ENCODE assay signal across 8 mouse cellular contexts in genomic region chr5:4755326-4755725, GRCm38 (mm10). TPM values are rescaled to one million over a fixed set of nuclear protein-coding genes. Genes with fewer than 3 reads are reported as not detected.
DNase-seq lines count a peak whose midpoint lies in the region; ATAC-seq lines count a peak whose summit lies in the region.

No protein-coding gene starts in this region.

- H3K27ac ChIP-seq in neural tube, embryonic 11.5 days (ENCODE audit: low read depth, low read length): no peak overlapping the region
- H3K27ac ChIP-seq in limb, embryonic 15.5 days: no peak overlapping the region
- peak overlapping the region; percentile 25; the same call in 1 of the 2 replicates for H3K27ac ChIP-seq in stomach, embryonic 16.5 days (ENCODE audit: low read length)

- H3K27me3 ChIP-seq in neural tube, embryonic 11.5 days (ENCODE audit: control insufficient read depth, insufficient read depth, low read length): peaks cover 12% of the 10 kb centered on the region; the same call in 1 of the 2 replicates
- H3K27me3 ChIP-seq in limb, embryonic 15.5 days: no peaks in the 10 kb centered on the region
- H3K27me3 ChIP-seq in stomach, embryonic 16.5 days (ENCODE audit: control insufficient read depth, insufficient read depth, low read length): no peaks in the 10 kb centered on the region

- peak overlapping the region; percentile 90; the same call in 1 of the 2 replicates for H3K9ac ChIP-seq in neural tube, embryonic 11.5 days (ENCODE audit: low read length)
- peak overlapping the region; percentile 38; the same call in 1 of the 2 replicates for H3K9ac ChIP-seq in limb, embryonic 15.5 days
- H3K9ac ChIP-seq in stomach, embryonic 16.5 days (ENCODE audit: low read length): peak overlapping the region; percentile 96

- peaks cover 18% of the 10 kb centered on the region for H3K4me1 ChIP-seq in neural tube, embryonic 11.5 days (ENCODE audit: control insufficient read depth, insufficient read depth, low read length)
- H3K4me1 ChIP-seq in limb, embryonic 15.5 days: peaks cover 24% of the 10 kb centered on the region
- peaks cover 22% of the 10 kb centered on the region for H3K4me1 ChIP-seq in stomach, embryonic 16.5 days (ENCODE audit: control insufficient read depth, insufficient read depth, low read length)

- peak; percentile 17 for DNase-seq in embryo, embryonic 10.5 days (ENCODE audit: low spot score)
- DNase-seq in embryo, embryonic 10 days (ENCODE audit: low spot score): no peak
- DNase-seq in neural tube, embryonic 11.5 days (ENCODE audit: low spot score): no peak
- no peak for DNase-seq in neural tube, embryonic 10.5 days (ENCODE audit: extremely low spot score, low spot score)
- DNase-seq in retina, postnatal 1 day: no peak
- no peak for DNase-seq in kidney, adult 18-20 months

- WGBS in neural tube, embryonic 11.5 days: 33% methylated on average over 11 of the region's 11 CpGs
- WGBS in limb, embryonic 15.5 days: 31% methylated on average over 11 of the region's 11 CpGs
- WGBS in stomach, embryonic 16.5 days: 38% methylated on average over 11 of the region's 11 CpGs

- no peaks in the 10 kb centered on the region for H3K36me3 ChIP-seq in neural tube, embryonic 11.5 days (ENCODE audit: control insufficient read depth, insufficient read depth, low read length)
- no peaks in the 10 kb centered on the region for H3K36me3 ChIP-seq in limb, embryonic 15.5 days
- H3K36me3 ChIP-seq in stomach, embryonic 16.5 days (ENCODE audit: control insufficient read depth, insufficient read depth, low read length): no peaks in the 10 kb centered on the region

- peak overlapping the region; percentile 99 for H3K4me2 ChIP-seq in neural tube, embryonic 11.5 days (ENCODE audit: low read depth)
- H3K4me2 ChIP-seq in limb, embryonic 15.5 days: peak overlapping the region; percentile 87
- peak overlapping the region; percentile 72 for H3K4me2 ChIP-seq in stomach, embryonic 16.5 days (ENCODE audit: low read depth, low read length)

- H3K9me3 ChIP-seq in neural tube, embryonic 11.5 days (ENCODE audit: control insufficient read depth, low read length): no peaks in the 10 kb centered on the region
- H3K9me3 ChIP-seq in limb, embryonic 15.5 days: no peaks in the 10 kb centered on the region
- no peaks in the 10 kb centered on the region for H3K9me3 ChIP-seq in stomach, embryonic 16.5 days (replicated peaks; ENCODE audit: control insufficient read depth, low read length)

- H3K4me3 ChIP-seq in neural tube, embryonic 11.5 days (ENCODE audit: low read depth, low read length): peak overlapping the region; percentile 79
- peak overlapping the region; percentile 78 for H3K4me3 ChIP-seq in limb, embryonic 15.5 days
- H3K4me3 ChIP-seq in stomach, embryonic 16.5 days (replicated peaks; ENCODE audit: low read length): peak overlapping the region; percentile 85

- ATAC-seq in neural tube, embryonic 11.5 days (ENCODE audit: insufficient read depth, low FRiP score, low TSS enrichment): no peak
- no peak for ATAC-seq in limb, embryonic 15.5 days (ENCODE audit: insufficient number of reproducible peaks, low FRiP score, low TSS enrichment, low read depth)
- no peak for ATAC-seq in stomach, embryonic 16.5 days (ENCODE audit: insufficient read depth, low FRiP score)

RNA-seq across cellular contexts. Expression of gene Fzd1, which starts 2.5 kb away (rescaled TPM):
- polyA plus RNA-seq in neural tube, embryonic 11.5 days (2014; fragmentation: Nextera tagmentation; extraction: Ambion mirVana): 18.8 and 19.7 TPM in 2 replicates
- 18.1 and 23.6 TPM in 2 replicates for polyA plus RNA-seq in limb, embryonic 15.5 days (2015; fragmentation: Nextera tagmentation; extraction: Ambion mirVana)
- polyA plus RNA-seq in stomach, embryonic 16.5 days (2015; fragmentation: Nextera tagmentation; extraction: Ambion mirVana): 15.0 and 17.5 TPM in 2 replicates

Comparison
In these comparisons a context has a peak if more than half of its experiments do, and no peak if none do; other contexts are left out.
1. H3K9ac ChIP-seq: peak in every context shown above with its lines; median percentile 96 in stomach, embryonic 16.5 days; 90 in neural tube, embryonic 11.5 days; 38 in limb, embryonic 15.5 days.